Mouse (Mus musculus) liver, adult 2 months (tissue): ENCODE data around the gene Trpv2.

ENCODE experiments used
- CTCF ChIP-seq: fragments of 200-500 bp; IDR thresholded peaks from 2 replicates; pipeline ENCODE4 v1.5.1; 2011; ENCODE audit warnings: low read depth, low read length, control low read depth
- POLR2A ChIP-seq: fragments of 200-500 bp; IDR thresholded peaks from 2 replicates; pipeline ENCODE4 v1.6.1; 2011; ENCODE audit warnings: low read length, control low read depth; ENCODE audit not compliant: insufficient read depth; ENCODE audit errors: extremely low read depth

DNA sequence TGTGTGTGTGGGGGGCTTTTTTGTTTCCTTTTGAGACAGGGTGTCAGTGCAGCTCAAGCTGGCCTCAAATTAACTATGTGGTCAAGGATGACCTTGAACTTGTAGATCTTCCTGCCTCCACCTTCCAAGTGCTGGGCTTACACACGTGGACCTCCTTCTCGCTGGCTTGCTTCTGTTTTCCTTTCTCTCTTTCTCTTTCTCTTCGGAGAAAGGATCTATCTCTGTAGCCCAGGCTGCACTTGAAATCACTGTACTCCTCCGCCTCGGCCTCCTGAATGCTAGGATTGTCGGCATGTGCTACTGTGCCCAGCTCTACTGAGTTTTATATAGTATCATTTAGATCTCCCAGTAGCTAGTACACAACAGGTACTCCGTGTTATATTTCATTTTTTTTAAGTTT is 36.7 kb upstream of the Trpv2 start:
- TF ChIP-seq CTCF = no peak
- TF ChIP-seq POLR2A = no peak
